Mouse (Mus musculus): ENCODE results near the gene Clmp. TPM values are rescaled to one million over a fixed set of nuclear protein-coding genes. Genes with fewer than 3 reads are reported as not detected.
"Not testable (repeated sequence)": the region's sequence is repeated elsewhere in the genome, so short reads cannot be mapped to it uniquely, and the experiment has no call there.

The Clmp gene
- total RNA-seq, 4 experiments from 2014 or later: 3.5 to 10.5 (median 5.9) TPM

GRCm38 (mm10) chr9:40802533-40802875 lies 116.7 kb downstream of the Clmp start:
- DNase-seq: not testable (repeated sequence)

GRCm38 (mm10) chr9:40804576-40804975 lies 118.8 kb downstream of the Clmp start:
- DNase-seq: not testable (repeated sequence)

- peak; percentile 50 for DNase-seq
These were observed 119.5 kb downstream of the Clmp start for GRCm38 (mm10) chr9:40805263-40805662.

GRCm38 (mm10) chr9:40806440-40807288 lies 120.9 kb downstream of the Clmp start:
- DNase-seq: peak; percentile 47

- DNase-seq: no peak
These were observed 121.6 kb downstream of the Clmp start for GRCm38 (mm10) chr9:40807289-40807920.

- no peak for DNase-seq
These were observed 122.5 kb downstream of the Clmp start for GRCm38 (mm10) chr9:40808061-40808906.

- no peak for DNase-seq
These were observed 123.1 kb downstream of the Clmp start for GRCm38 (mm10) chr9:40808907-40809280.

- no peak for DNase-seq
These were observed 126.1 kb downstream of the Clmp start for GRCm38 (mm10) chr9:40811860-40812259.

- DNase-seq: no peak
These were observed 128.3 kb downstream of the Clmp start for GRCm38 (mm10) chr9:40814060-40814459.

GRCm38 (mm10) chr9:40817325-40818028 lies 131.7 kb downstream of the Clmp start:
- DNase-seq: no peak

GRCm38 (mm10) chr9:40825601-40826000 lies 139.8 kb downstream of the Clmp start:
- no peak for DNase-seq

- DNase-seq: no peak
These were observed 141.6 kb downstream of the Clmp start for GRCm38 (mm10) chr9:40827366-40827765.

GRCm38 (mm10) chr9:40834569-40834968 lies 148.8 kb downstream of the Clmp start:
- DNase-seq: peak; percentile 36

Other genes with a start within 250 kb of the Clmp start
- 100 to 1,000 TPM; 341 to 857 (median 612) TPM for gene Gramd1b, start 154.6 kb upstream of the Clmp start, total RNA-seq (2022)
- gene Gm21915, start 15.3 kb upstream of the Clmp start, total RNA-seq (2022): not detected
- gene Hspa8, start 115.0 kb downstream of the Clmp start, total RNA-seq (2022): 1,000 to 10,000 TPM; 1,250 to 2,890 (median 1,476) TPM
- gene Bsx, start 188.2 kb downstream of the Clmp start, total RNA-seq (2022): not detected